Mouse (Mus musculus) heart, adult 18-20 months (tissue): ENCODE measurements around the gene Tnrc6c. TPM values are rescaled to one million over a fixed set of nuclear protein-coding genes. Genes with fewer than 3 reads are reported as not detected.

Experiments used
- DNase-seq, 2 experiments: peaks; one replicate each; pipeline ENCODE4 v3.0.0; 2021 to 2022; ENCODE audit warnings: mixed read lengths in 1 of 2
- total RNA-seq, 2 experiments: library from RNA; stranded (reverse); gene quantifications; 2 replicates each; pipeline ENCODE4 v1.2.3; 2021

The Tnrc6c gene
- total RNA-seq, 2 experiments from 2014 or later = 28.1 to 32.0 TPM

DNA sequence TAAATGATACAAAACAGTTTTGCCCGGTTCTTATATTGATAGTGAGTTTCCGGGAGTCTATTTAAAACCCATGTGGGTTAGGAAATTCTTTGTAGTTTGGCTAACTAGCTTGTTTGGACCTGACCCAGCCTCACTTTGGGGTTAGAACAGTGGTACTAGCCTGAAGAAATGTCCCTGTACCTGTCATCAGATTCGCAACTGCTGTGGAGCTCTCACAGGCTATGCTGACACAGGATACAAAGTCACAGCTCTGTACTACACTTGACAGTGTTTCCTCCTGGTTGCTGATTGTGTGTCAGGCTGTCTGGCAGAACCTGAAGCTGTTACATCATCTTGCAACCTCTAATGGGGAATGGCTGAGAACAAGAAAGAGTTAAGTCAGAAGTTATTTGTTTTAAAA, 75.3 kb downstream of the Tnrc6c start:
- peak in 1 of 2 experiments; percentile 17 for DNase-seq

GRCm38 (mm10) chr11:117729798-117730489, 75.9 kb downstream of the Tnrc6c start:
- DNase-seq = peak in 1 of 2 experiments; percentile 23

GRCm38 (mm10) chr11:117730490-117730838, 76.4 kb downstream of the Tnrc6c start:
- DNase-seq = peak; percentile 34 to 44

DNA sequence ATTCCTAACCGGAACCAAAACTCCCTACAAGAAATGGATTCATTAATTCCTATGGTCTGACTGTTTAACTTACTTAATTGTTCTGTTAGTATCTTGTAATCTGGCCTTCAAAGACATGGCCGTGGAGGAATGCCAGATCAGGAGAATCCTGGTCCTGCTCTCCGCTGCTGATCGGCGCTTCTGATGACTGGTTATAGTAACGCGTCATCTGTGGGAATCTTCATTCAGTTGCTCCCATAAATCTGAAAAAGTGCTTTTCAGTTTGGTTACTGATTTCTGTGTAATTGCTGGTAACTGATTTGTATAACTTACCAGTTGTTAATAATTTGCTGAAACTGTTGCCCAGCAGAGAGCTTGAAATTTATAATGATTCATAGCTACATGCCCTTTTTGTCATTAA, 77.4 kb downstream of the Tnrc6c start:
- no peak for DNase-seq

DNA sequence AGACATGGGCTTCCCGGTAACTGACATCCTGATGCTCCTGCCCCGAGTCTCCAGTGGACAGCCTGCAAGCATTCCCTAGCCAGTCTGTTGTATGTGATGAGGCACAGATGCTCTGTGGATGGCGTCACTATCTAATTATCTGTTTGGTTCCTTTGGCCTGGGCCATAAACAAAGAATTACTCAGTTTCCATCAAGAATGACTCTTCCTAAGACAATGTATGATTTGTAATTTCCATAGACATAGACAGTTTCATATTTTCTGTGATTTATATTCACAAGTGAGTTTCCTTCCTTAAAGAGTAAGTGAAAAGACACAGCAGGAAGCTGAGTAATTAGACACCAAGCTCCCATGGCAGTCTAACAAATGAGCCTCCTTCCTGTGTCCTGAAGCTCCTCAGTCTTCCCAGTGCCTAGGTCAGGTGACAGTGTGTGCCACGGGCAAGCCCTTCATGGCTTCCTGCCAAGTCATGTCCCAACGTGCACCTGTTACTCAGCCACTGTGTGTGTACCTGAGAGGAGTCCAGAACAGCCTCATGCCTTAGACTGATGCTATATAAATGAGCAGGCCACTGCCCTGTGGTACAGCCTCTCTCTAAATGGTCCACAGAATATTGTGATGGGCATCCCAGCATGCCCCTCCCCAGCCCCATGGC, 82.1 kb downstream of the Tnrc6c start:
- DNase-seq = no peak

DNA sequence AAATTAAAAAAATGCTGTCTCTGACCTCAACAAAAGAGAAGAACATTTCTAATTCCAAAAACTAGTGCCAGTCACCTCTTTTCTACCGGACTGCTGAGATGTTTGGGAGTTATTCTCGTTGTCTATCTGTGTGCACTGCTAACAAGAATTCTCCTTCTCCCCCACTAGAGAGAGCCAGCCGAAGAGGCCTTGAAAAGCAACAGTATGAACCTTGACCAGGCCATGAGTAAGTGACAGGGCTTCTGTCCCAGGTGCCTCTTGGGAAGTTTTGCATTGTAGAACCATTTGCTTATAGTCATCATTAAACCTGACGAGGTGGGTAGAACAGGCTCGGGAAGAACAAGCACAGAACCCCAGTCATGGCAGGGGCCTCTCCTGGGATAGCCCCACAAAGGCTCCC, 84.0 kb downstream of the Tnrc6c start:
- DNase-seq = no peak

- no peak for DNase-seq
These were observed 87.0 kb downstream of the Tnrc6c start for GRCm38 (mm10) chr11:117741128-117741527.

- DNase-seq = no peak
These were observed 88.2 kb downstream of the Tnrc6c start for GRCm38 (mm10) chr11:117742243-117742642.

DNA sequence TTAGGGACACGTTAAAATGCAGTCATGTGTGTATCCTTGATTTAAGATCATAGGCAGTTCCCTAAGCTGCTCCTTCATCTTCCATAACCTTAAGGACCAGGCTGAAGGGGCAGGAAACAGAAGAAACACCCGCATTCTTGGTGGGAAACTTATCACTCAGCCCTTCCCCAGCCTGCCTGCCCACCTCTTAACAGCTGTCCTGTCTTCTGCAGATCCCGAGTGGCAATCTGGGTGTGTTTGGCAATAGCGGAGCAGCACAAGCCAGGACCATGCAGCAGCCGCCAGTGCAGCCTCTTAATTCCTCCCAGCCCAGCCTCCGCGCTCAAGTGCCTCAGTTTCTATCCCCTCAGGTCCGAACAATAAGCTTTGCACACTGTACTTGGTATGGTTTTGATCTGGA, 88.6 kb downstream of the Tnrc6c start:
- DNase-seq = no peak

- no peak for DNase-seq
These were observed 89.5 kb downstream of the Tnrc6c start for GRCm38 (mm10) chr11:117743454-117744030.

DNA sequence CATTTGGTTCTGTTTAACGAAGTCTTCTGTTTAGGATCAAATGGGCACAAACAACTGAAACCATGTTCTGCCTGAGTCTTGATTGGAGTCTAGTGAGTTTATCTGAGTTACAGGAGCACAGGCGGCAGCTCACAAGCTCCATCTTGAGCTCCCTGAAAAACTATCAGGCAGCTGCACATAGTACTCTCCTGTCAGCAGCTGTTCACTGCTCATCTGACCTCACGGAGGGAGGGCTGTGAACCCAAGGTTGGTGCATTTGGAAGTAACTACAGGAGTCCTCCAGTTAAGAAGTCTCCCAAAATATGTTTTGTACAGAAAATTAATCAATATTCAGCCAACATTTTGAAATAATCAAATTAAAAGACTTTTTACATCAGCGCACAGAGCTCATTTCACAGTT, 94.5 kb downstream of the Tnrc6c start:
- no peak for DNase-seq

DNA sequence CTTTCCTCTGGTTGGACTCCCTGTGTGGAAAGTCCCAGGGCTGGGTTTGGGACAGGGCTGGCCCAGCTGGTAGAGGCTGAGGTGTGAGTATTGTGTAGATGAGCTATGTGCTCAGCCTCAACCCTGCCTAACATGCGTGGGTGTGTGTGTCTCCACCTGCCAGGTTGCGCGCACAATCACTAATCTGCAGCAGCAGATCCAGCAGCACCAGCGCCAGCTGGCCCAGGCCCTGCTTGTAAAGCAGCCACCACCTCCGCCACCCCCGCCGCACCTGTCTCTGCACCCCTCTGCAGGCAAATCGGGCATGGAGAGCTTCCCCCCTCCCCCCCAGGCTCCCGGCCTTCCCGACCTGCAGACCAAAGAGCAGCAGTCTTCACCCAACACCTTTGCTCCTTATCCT, 95.3 kb downstream of the Tnrc6c start:
- no peak for DNase-seq

- DNase-seq = no peak
These were observed 97.5 kb downstream of the Tnrc6c start for GRCm38 (mm10) chr11:117751544-117751943.

DNA sequence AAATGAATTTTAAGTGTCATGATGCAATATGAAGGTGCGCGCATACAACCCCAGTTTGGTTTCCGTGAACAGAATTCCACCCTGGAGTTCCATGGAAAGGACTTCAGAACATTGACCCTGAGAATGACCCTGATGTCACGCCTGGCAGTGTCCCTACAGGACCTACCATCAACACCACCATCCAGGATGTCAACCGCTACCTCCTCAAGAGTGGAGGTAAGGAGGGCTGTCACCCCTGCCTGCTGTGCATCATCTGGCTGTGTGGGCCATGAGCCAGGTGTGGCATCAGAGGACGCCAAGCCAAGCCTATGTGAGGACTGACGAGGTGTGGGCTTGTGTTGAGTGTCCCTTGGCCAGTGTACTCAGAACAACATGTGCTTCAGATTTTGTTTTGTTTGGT, 101.8 kb downstream of the Tnrc6c start:
- no peak for DNase-seq

- DNase-seq = no peak
These were observed 105.2 kb downstream of the Tnrc6c start for GRCm38 (mm10) chr11:117759267-117759666.

DNA sequence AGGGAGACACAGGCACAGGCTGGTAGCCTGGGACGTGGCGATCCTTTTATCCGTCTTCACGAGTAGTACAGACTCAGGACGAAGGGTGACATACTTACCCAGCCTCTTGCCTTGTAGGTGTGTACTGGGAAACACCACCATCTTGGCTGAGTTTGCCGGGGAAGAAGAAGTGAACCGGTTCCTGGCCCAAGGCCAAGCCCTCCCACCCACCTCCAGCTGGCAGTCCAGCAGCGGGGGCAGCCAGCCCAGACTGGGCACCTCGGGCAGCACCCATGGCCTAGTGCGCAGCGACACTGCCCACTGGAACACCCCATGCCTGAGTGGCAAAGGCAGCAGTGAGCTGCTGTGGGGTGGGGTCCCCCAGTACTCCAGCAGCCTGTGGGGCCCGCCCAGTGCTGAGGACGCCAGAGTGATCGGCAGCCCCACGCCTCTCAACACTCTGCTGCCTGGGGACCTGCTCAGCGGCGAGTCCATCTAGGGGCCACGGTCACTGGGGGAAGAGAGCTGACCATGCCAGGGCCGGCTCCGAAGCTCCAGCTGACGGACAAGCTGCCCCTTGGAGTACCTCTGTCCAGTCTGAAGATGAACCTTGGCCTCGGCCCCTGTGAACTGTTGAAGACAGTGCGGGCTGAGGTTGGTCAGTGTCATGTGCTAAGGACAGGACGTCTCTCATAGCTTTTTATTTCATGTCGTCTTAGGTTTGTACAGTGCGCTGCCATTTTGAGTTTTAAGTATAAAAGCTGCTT, 106.5 kb downstream of the Tnrc6c start:
- DNase-seq = no peak

DNA sequence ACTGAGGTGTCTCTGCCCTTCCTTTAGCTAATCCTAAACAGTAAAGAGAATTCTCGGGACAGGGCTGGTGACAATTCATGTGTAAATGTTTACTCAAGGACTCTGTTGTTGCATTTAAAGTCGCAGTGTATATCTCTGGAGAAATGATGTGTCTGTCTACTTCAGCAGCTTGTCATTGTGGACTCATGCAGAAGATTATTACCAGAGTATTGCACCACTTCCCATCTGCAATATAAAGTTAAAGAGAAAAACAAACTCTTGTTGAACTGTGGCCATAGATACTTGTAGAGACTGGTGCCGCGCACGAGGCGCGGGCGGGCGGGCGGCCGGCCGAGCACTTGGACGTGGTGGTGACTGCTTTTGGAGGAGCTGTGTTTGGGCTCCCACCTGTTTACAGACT, 107.7 kb downstream of the Tnrc6c start:
- DNase-seq = no peak

- peak; percentile 70 to 77 for DNase-seq
These were observed 108.2 kb downstream of the Tnrc6c start for GRCm38 (mm10) chr11:117762246-117762645.

- DNase-seq = peak in 1 of 2 experiments; percentile 29
These were observed 110.2 kb downstream of the Tnrc6c start for GRCm38 (mm10) chr11:117764319-117764718.

- DNase-seq = no peak
These were observed 111.3 kb downstream of the Tnrc6c start for GRCm38 (mm10) chr11:117765361-117765760.

DNA sequence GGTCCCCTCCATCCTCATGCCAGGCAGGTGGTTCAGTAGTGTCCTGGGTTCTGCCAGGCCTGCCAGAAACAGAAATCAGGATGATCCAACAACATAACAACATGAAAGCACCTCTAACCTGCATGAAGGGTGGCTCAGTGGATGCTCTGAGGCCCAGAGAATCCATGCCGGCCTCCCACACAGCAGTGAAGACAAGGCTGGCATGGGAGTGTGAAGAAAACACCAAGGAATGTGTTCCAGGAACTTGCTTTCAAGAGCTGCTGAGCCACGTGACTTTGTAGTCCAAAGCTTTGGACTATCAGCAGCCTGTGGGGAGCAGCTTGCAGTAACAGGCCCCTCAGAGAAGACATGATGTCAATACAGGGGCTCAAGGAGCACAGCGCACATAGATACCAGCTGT, 112.2 kb downstream of the Tnrc6c start:
- DNase-seq = no peak

GRCm38 (mm10) chr11:117768725-117769682, 114.9 kb downstream of the Tnrc6c start:
- DNase-seq = no peak
